Mouse (Mus musculus): Measurements from ENCODE around the gene Olfr692.
"Not testable (repeated sequence)": the region's sequence is repeated elsewhere in the genome, so short reads cannot be mapped to it uniquely, and the experiment has no call there.

DNA sequence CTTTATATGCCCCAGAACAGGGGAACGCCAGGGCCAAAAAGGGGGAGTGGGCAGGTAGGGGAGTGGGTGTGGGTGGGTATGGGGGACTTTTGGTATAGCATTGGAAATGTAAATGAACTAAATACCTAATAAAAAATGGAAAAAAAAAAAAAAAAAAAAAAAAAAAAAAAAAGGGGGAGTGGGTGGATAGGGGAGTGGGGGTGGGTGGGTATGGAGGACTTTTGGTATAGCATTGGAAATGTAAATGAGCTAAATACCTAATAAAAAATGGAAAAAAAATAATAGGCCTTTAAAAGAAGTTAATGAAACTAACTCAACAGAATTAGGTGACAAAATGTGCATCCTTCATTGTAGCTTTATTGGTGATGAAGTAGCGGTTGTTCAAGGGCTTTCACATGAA lies 11.5 kb upstream of the Olfr692 start:
- not testable (repeated sequence) for TF ChIP-seq CTCF, POLR2A (IDR thresholded peaks at IDR 0.05; ENCODE audit: extremely low read depth, insufficient read depth, low read length)
